Mouse (Mus musculus) olfactory bulb, adult 2 months (tissue): ENCODE data around the gene Rab20. TPM values are rescaled to one million over a fixed set of nuclear protein-coding genes. Genes with fewer than 3 reads are reported as not detected.

Source experiments
- H3K27ac ChIP-seq: fragments of 200-500 bp; 2 replicates; pipeline ENCODE4 v1.5.1; 2012; ENCODE audit warnings: low read depth, low read length; ENCODE audit not compliant: insufficient read depth
- H3K4me1 ChIP-seq: fragments of 200-500 bp; 2 replicates; pipeline ENCODE4 v1.6.1; 2012; ENCODE audit warnings: low read length; ENCODE audit not compliant: control insufficient read depth, insufficient read depth
- H3K4me3 ChIP-seq: fragments of 200-500 bp; 2 replicates; pipeline ENCODE4 v1.5.1; 2012; ENCODE audit warnings: mild to moderate bottlenecking, low read depth, low read length, moderate library complexity; ENCODE audit not compliant: insufficient read depth
- CTCF ChIP-seq: fragments of 200-500 bp; IDR thresholded peaks from 2 replicates; pipeline ENCODE4 v1.5.1; 2012; ENCODE audit warnings: low read depth, mild to moderate bottlenecking, low read length, moderate library complexity; ENCODE audit not compliant: insufficient read depth
- POLR2A ChIP-seq: fragments of 200-500 bp; IDR thresholded peaks from 2 replicates; pipeline ENCODE4 v1.6.1; 2012; ENCODE audit warnings: mild to moderate bottlenecking, low read depth, low read length, moderate library complexity; ENCODE audit not compliant: insufficient read depth
- WGBS: fragments of 180-500 bp; shearing (Covaris S2); methylation state at CpG from one replicate; pipeline ENCODE4 v1.1.7; 2018; 5-methylcytosine and 5-hydroxymethylcytosine counted together
- polyA plus RNA-seq: library from polyadenylated mRNA; stranded (reverse); fragments of >200 nt; gene quantifications from 2 replicates; pipeline ENCODE4 v1.2.4, GENCODE M21; 2012; ENCODE audit warnings: low replicate concordance; ENCODE audit not compliant: missing spikeins, insufficient read depth, insufficient read length

Rab20 gene
- polyA plus RNA-seq, 1 experiment = not detected

- 95% methylated on average over 1 of the region's 1 CpGs for WGBS
- Histone ChIP-seq H3K4me3 (no peak overlapping the region), H3K27ac (peak overlapping the region; percentile 49; the same call in 1 of the 2 replicates), H3K4me1 (peaks cover 19% of the 10 kb centered on the region)
- TF ChIP-seq CTCF = no peak
- TF ChIP-seq POLR2A = no peak
These were observed 26.4 kb downstream of the Rab20 start for GRCm38 (mm10) chr8:11452152-11452551.

- H3K4me1 ChIP-seq = peaks cover 19% of the 10 kb centered on the region
- no peak for TF ChIP-seq POLR2A
- no peak for TF ChIP-seq CTCF
- WGBS = 43% methylated on average over 8 of the region's 8 CpGs
- no peak overlapping the region for H3K27ac ChIP-seq
- no peak overlapping the region for H3K4me3 ChIP-seq
These were observed 28.1 kb downstream of the Rab20 start for GRCm38 (mm10) chr8:11450184-11451113.

- Histone ChIP-seq H3K4me3 (no peak overlapping the region), H3K27ac (no peak overlapping the region), H3K4me1 (peaks cover 9% of the 10 kb centered on the region)
- TF ChIP-seq POLR2A (no peak), CTCF (no peak)
- 89% methylated on average over 23 of the region's 23 CpGs for WGBS
These were observed 30.5 kb downstream of the Rab20 start for GRCm38 (mm10) chr8:11447910-11448570.

DNA sequence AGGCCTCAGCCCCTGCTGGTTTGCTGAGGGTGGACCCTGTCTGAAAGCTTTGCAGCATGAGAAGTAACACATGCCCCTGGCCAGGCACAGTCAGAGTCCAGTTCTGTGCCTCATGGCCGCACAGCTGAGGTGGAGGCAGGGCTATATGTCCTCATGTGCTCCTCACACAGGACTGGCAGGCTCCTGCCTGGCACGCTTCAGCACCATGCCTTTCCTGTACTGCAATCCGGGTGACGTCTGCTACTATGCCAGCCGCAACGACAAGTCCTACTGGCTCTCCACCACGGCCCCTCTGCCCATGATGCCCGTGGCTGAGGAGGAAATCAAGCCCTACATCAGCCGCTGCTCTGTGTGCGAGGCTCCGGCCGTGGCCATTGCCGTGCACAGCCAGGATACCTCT is 32.7 kb downstream of the Rab20 start:
- H3K4me3 ChIP-seq = no peak overlapping the region
- no peak overlapping the region for H3K27ac ChIP-seq
- H3K4me1 ChIP-seq = no peaks in the 10 kb centered on the region
- WGBS = 95% methylated on average over 13 of the region's 13 CpGs
- TF ChIP-seq POLR2A (no peak), CTCF (no peak)

DNA sequence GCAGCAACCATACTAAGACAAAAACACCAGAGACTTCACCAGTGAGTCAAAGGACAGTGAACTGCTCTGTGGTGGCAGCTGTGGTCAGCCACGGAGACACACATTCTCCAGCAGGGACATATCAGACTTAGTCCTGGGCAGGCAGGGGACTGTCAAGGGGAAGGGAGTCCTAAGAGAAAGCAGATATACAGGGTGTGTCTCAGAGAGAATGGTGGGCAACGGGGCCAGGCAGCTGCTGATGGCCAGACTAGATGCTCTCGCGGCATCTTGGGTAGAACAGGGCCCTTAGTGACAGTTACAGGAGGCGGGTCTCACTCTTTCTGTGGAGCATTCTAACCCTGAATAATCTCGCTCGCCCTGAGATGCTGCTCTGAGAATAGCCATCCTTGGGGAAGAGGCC is 34.3 kb downstream of the Rab20 start:
- Histone ChIP-seq H3K4me1 (no peaks in the 10 kb centered on the region), H3K27ac (no peak overlapping the region), H3K4me3 (no peak overlapping the region)
- 89% methylated on average over 7 of the region's 7 CpGs for WGBS
- TF ChIP-seq CTCF = no peak
- no peak for TF ChIP-seq POLR2A

GRCm38 (mm10) chr8:11443611-11444010 is 34.9 kb downstream of the Rab20 start:
- Histone ChIP-seq H3K4me1 (peaks cover 4% of the 10 kb centered on the region; the same call in 1 of the 2 replicates), H3K4me3 (no peak overlapping the region), H3K27ac (no peak overlapping the region)
- TF ChIP-seq POLR2A (no peak), CTCF (no peak)
- WGBS = 95% methylated on average over 9 of the region's 9 CpGs

- H3K4me3 ChIP-seq = no peak overlapping the region
- TF ChIP-seq CTCF (no peak), POLR2A (no peak)
- H3K4me1 ChIP-seq = peaks cover 17% of the 10 kb centered on the region; the same call in 1 of the 2 replicates
- no peak overlapping the region for H3K27ac ChIP-seq
- WGBS = 93% methylated on average over 6 of the region's 6 CpGs
These were observed 37.2 kb downstream of the Rab20 start for GRCm38 (mm10) chr8:11441291-11441690.

DNA sequence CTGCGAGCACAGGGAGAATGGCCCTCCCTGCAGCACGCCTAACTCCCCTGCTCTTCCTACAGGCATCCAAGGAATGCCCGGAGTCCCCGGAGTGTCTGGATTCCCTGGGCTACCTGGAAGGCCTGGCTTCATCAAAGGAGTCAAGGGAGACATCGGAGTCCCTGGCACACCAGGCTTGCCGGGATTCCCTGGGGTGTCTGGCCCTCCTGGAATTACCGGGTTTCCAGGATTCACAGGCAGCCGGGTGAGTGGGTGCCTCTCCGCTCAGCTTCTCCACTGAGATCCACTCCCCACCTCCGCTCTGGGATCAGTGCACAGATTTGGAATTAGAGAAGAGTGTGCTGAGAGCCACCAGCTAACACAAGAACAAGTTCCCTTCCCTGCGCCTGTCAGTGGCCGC is 40.6 kb downstream of the Rab20 start:
- Histone ChIP-seq H3K4me3 (no peak overlapping the region), H3K4me1 (peaks cover 17% of the 10 kb centered on the region; the same call in 1 of the 2 replicates), H3K27ac (no peak overlapping the region)
- WGBS = 54% methylated on average over 12 of the region's 12 CpGs
- TF ChIP-seq CTCF = no peak
- TF ChIP-seq POLR2A = no peak

GRCm38 (mm10) chr8:11430688-11431087 is 47.8 kb downstream of the Rab20 start:
- 79% methylated on average over 5 of the region's 5 CpGs for WGBS
- Histone ChIP-seq H3K27ac (no peak overlapping the region), H3K4me1 (no peaks in the 10 kb centered on the region), H3K4me3 (no peak overlapping the region)
- no peak for TF ChIP-seq CTCF
- TF ChIP-seq POLR2A = no peak
